Mouse (Mus musculus) kidney, postnatal 36 days (tissue): ENCODE data around the gene Sorcs2.

Source experiments
- DNase-seq, 2 experiments: peaks; one replicate each; pipeline ENCODE4 v3.0.0; 2021 to 2022; ENCODE audit warnings: mixed read lengths in 2 of 2

Gene Sorcs2

GRCm38 (mm10) chr5:35974265-35974664 is 423.7 kb downstream of the Sorcs2 start:
- DNase-seq = no peak

- DNase-seq = peak; percentile 82 to 83
Measured at GRCm38 (mm10) chr5:35973800-35974199, 424.1 kb downstream of the Sorcs2 start.

DNA sequence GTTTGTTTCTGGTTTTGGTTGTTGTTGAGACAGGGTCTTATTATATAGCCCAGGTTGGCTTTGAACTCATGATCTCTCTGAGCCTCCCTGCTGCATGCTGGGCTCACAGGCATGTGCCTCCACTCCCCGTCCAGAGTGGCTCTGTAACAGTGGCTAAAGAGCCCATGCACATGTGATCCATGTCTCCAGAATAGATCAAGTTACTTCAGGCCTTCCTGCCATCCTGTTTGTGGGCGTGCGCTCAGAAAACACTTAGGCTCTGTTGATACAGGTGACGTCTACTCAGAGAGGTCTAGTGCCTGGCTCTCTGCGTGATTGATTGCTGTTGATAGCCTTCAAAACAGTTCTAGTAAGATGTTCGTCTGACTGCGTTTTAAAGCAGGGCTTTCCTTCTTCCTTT is 425.2 kb downstream of the Sorcs2 start:
- no peak for DNase-seq

DNA sequence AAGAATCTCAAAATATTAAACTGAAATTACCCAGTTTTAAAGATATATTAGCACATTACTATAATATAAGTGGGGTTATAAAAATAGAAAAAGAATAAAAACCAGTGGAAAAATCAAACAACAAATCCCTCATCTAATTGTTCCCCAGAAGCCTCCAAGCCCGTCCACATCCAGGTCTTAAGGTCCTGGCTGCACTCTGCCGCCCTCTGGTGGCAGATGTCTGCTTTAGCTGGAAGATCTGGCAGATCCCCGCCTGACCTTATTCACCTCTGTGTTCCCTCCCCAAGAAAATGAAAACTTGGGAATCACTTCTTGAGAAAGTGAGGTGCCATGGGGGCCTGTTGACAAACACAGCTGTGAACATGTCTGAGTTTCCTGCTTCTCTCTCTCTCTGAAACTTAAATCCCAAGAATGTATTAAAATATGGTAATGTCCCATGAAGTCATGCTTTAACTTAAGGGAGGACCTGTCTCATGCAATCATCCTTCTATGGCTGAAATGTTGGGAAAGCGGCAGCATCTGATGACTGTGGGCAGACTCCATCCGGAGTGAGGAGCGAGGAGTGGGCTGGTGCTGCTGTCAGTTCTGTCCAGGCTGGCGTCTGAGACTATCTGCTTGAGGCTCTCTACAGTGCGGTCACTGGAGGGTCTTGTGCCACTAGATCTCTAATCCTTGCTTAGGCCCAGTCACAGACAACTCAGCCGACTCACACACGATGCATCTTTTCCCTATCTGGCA is 425.9 kb downstream of the Sorcs2 start:
- peak; percentile 65 to 88 for DNase-seq

DNA sequence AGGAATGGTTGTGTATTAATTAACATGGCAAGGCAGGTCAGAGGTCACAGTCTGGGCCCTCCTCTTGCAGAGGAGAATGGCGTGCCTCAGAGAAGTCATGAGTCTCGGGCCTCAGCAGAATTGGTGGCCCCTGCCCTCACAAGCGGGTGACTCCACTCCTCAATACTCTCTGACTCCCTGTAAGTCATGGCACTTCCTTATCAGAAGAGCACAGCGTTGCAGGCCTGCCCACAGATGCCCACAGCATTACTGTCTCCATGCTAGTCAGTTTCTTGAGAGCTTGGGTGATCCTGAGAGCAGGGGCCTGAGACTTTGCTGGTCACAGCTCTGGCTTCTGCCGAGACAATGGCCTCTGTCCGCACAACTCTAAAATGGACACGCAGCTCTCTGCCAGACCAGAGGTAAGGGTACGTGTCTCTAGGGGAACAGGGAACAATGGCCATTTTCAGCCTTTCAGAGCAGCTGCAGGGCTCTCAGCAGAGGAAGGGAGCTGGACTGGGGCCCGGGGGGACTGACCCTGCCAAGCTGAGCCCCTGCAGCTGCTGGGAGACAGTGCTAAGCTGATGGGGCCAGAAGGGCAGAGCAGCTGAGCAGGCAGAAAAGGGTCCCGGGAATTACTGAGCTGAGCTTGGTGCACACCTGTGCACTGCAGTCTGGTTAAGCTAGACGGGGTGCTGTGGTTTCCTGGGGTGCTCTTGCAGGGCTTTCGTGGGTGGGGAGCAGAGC is 427.4 kb downstream of the Sorcs2 start:
- DNase-seq = peak; percentile 29 to 62

- DNase-seq = no peak
Measured at GRCm38 (mm10) chr5:35969857-35970256, 428.1 kb downstream of the Sorcs2 start.
